Mouse (Mus musculus) CD4-positive naive resting alpha-beta T cell, adult 57 days (primary cell): ENCODE data around the gene Actl11. TPM values are rescaled to one million over a fixed set of nuclear protein-coding genes. Genes with fewer than 3 reads are reported as not detected.

Source experiments
- total RNA-seq: library from RNA; stranded (reverse); gene quantifications from one replicate; pipeline ENCODE4 v1.2.4, GENCODE M21; 2023

Gene Actl11
- not detected for total RNA-seq

GRCm38 (mm10) chr9:107928169-107928568 is at the start of gene Actl11:
Gene Actl11 (plus strand): TSS chr9:107928469.

GRCm38 (mm10) chr9:107887804-107888266 is 40.4 kb upstream of the Actl11 start, which contains the start of gene Mon1a:
Gene Mon1a (plus strand): TSS chr9:107888151.

GRCm38 (mm10) chr9:107906252-107906966 is 21.9 kb upstream of the Actl11 start, which contains the start of gene Mst1r:
Gene Mst1r (plus strand): TSS chr9:107906873.

GRCm38 (mm10) chr9:107935374-107935773 is 7.1 kb downstream of the Actl11 start, which contains the start of gene Camkv:
Gene Camkv (plus strand): TSS chr9:107935674.

GRCm38 (mm10) chr9:107949922-107950235 is 21.6 kb downstream of the Actl11 start, which contains the start of gene Traip:
Gene Traip (plus strand): TSS chr9:107950136.

GRCm38 (mm10) chr9:107975399-107976386 is 47.4 kb downstream of the Actl11 start, which contains the start of gene Uba7:
Gene Uba7 (plus strand): TSS chr9:107975505.

Other genes with a start within 250 kb of the Actl11 start
- 1.4 TPM for gene Gnat1, start 248.8 kb upstream of the Actl11 start, total RNA-seq
- 2.0 TPM for gene Sema3f, start 218.0 kb upstream of the Actl11 start, total RNA-seq
- gene Rbm5, start 157.5 kb upstream of the Actl11 start, total RNA-seq, result 262 TPM
- gene Rbm6, start 55.2 kb upstream of the Actl11 start, total RNA-seq, result 139 TPM
- gene Mon1a, start 40.3 kb upstream of the Actl11 start, total RNA-seq, result 18.6 TPM
- gene Mst1r, start 21.6 kb upstream of the Actl11 start, total RNA-seq, result 0.24 TPM
- not detected for gene Camkv, start 7.2 kb downstream of the Actl11 start, total RNA-seq
- 8.8 TPM for gene Traip, start 21.7 kb downstream of the Actl11 start, total RNA-seq
- 186 TPM for gene Uba7, start 47.0 kb downstream of the Actl11 start, total RNA-seq
- gene Gm20661, start 54.6 kb downstream of the Actl11 start, total RNA-seq, result 0.89 TPM
- gene Inka1, start 57.4 kb downstream of the Actl11 start, total RNA-seq, result 2.2 TPM
- gene Cdhr4, start 64.0 kb downstream of the Actl11 start, total RNA-seq, result 3.0 TPM
- gene Gm20662, start 67.9 kb downstream of the Actl11 start, total RNA-seq, result not detected
- gene Ip6k1, start 74.0 kb downstream of the Actl11 start, total RNA-seq, result 143 TPM
- 23.9 TPM for gene Gmppb, start 120.8 kb downstream of the Actl11 start, total RNA-seq
- 6.9 TPM for gene Amigo3, start 124.7 kb downstream of the Actl11 start, total RNA-seq
- gene Mst1, start 152.0 kb downstream of the Actl11 start, total RNA-seq, result 0.71 TPM
- 168 TPM for gene Rnf123, start 154.9 kb downstream of the Actl11 start, total RNA-seq
- 110 TPM for gene Apeh, start 166.1 kb downstream of the Actl11 start, total RNA-seq